12 mouse cellular contexts compared by ENCODE assay signal in the genomic region with DNA sequence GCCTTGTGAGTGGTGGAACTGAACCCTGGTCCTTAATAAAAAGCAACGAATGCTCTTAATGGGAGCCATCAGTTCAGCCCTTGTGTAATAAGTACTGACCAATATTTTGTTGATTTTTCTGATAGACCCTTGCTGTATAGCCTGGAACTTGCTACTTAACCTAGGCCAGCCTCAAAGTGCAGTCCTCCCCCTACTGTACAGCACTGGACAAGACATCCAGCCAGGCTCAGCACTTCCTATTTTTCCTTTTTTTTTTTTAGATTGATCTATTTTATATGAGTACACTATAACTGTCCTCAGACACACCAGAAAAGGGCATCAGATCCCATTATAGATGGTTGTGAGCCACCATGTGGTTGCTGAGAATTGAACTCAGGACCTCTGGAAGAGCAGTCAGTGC.
"Had no signal": no experiment of that assay in that cellular context is flagged by ENCODE, and none has a peak within 500 bp of the region (broad histone marks: within the 10 kb centered on the region; RNA-seq: fewer than 3 reads in every experiment).

No protein-coding gene starts in this region.

- H3K4me2 ChIP-seq: kidney, embryonic 15.5 days; limb, embryonic 13.5 days; liver, embryonic 15.5 days; lung, embryonic 15.5 days; midbrain, embryonic 13.5 days; neural tube, embryonic 12.5 days had no signal

- H3K9me3 ChIP-seq: kidney, embryonic 15.5 days; limb, embryonic 13.5 days; liver, embryonic 15.5 days; lung, embryonic 15.5 days; midbrain, embryonic 13.5 days; neural tube, embryonic 12.5 days had no signal

- H3K4me3 ChIP-seq: kidney, embryonic 15.5 days; layer of hippocampus, adult 2 months; limb, embryonic 13.5 days; liver, embryonic 15.5 days; lung, embryonic 15.5 days; midbrain, embryonic 13.5 days; myocyte; neural tube, embryonic 12.5 days had no signal

- ATAC-seq: midbrain, embryonic 13.5 days had no signal

- H3K27me3 ChIP-seq: kidney, embryonic 15.5 days; limb, embryonic 13.5 days; liver, embryonic 15.5 days; lung, embryonic 15.5 days; midbrain, embryonic 13.5 days; neural tube, embryonic 12.5 days had no signal

- DNase-seq: kidney, postnatal 25 days; left cerebral cortex, postnatal 4 days; thymus, adult 18-20 months; thymus, postnatal 14 days had no signal

- H3K27ac ChIP-seq: kidney, embryonic 15.5 days; layer of hippocampus, adult 2 months; limb, embryonic 13.5 days; liver, embryonic 15.5 days; lung, embryonic 15.5 days; midbrain, embryonic 13.5 days; neural tube, embryonic 12.5 days had no signal

- H3K9ac ChIP-seq: kidney, embryonic 15.5 days; limb, embryonic 13.5 days; liver, embryonic 15.5 days; lung, embryonic 15.5 days; midbrain, embryonic 13.5 days; neural tube, embryonic 12.5 days had no signal
